In genomic region chr2:70964809-70965208, GRCm38 (mm10) we compare ENCODE assay signal across 18 mouse cellular contexts.
A peak's percentile ranks its signal among the peaks of the same experiment; 100 is the strongest.
DNase-seq lines count a peak whose midpoint lies in the region; ATAC-seq and TF ChIP-seq lines count a peak whose summit lies in the region.
"Had no signal": no experiment of that assay in that cellular context is flagged by ENCODE, and none has a peak within 500 bp of the region (broad histone marks: within the 10 kb centered on the region; RNA-seq: fewer than 3 reads in every experiment).

No protein-coding gene starts in this region.

- peak overlapping the region; percentile 82 for H3K4me2 ChIP-seq in CH12.LX (ENCODE audit: insufficient read depth, low read depth, poor library complexity, severe bottlenecking)
- no peak overlapping the region for H3K4me2 ChIP-seq in midbrain, postnatal 0 days (ENCODE audit: low read depth, low read length, poor library complexity, severe bottlenecking)
- H3K4me2 ChIP-seq: forebrain, embryonic 12.5 days; limb, embryonic 12.5 days; lung, embryonic 15.5 days; midbrain, embryonic 12.5 days had no signal

- peak; percentile 85 for ATAC-seq in common myeloid progenitor, adult 5-6 weeks (replicated peaks; ENCODE audit: low read depth, poor library complexity, severe bottlenecking)
- no peak for ATAC-seq in midbrain, postnatal 0 days (ENCODE audit: low FRiP score)
- ATAC-seq: Patski had no signal

- no peaks in the 10 kb centered on the region for H3K27me3 ChIP-seq in CH12.LX (replicated peaks)
- no peaks in the 10 kb centered on the region for H3K27me3 ChIP-seq in midbrain, postnatal 0 days (ENCODE audit: insufficient read depth, low read length)
- H3K27me3 ChIP-seq: forebrain, embryonic 12.5 days; limb, embryonic 12.5 days; lung, embryonic 15.5 days; midbrain, embryonic 12.5 days; Patski had no signal

- in situ Hi-C loops in CH12.LX (cut with MboI; ENCODE audit: low pct_ligation_motif_present, low pct_unique_long_range_greater_than_20kb, low sequenced_read_pairs): no loop called here

- TF ChIP-seq POLR2A in CH12.LX (IDR thresholded peaks at IDR 0.05; ENCODE audit: low read depth, low read length): no peak

- 91% methylated on average over 2 of the region's 2 CpGs for WGBS in midbrain, postnatal 0 days

- DNase-seq in 416B (ENCODE audit: low read depth) (peak; percentile 68), CH12.LX (ENCODE audit: extremely low read depth) (peak; percentile 94)
- peak; percentile 34 to 64 for DNase-seq in natural killer cell, adult 2 months (ENCODE audit: low spot score in 2 of 2)
- DNase-seq in kidney, postnatal 4 days: no peak
- no peak for DNase-seq in embryo, embryonic 9.5 days (ENCODE audit: extremely low spot score)
- no peak for DNase-seq in midbrain, postnatal 0 days (ENCODE audit: low spot score)
- DNase-seq in gastrocnemius, adult 8-10 months (ENCODE audit: low spot score in 2 of 2): no peak
- DNase-seq: cerebellum, adult 18-20 months; gastrocnemius, adult 2 months; heart, postnatal 36 days had no signal

- H3K4me3 ChIP-seq in CH12.LX (replicated peaks in 1 of 3; ENCODE audit: low read depth in 2 of 3, low read length in 2 of 3, poor library complexity in 1 of 3): peak overlapping the region in 1 of 3 experiments; percentile 11
- no peak overlapping the region for H3K4me3 ChIP-seq in midbrain, postnatal 0 days (ENCODE audit: low read depth, low read length)
- H3K4me3 ChIP-seq: forebrain, embryonic 12.5 days; gastrocnemius, adult 2 months; layer of hippocampus, adult 2 months; left cerebral cortex, adult 2 months; limb, embryonic 12.5 days; lung, embryonic 15.5 days; midbrain, embryonic 12.5 days had no signal

- H3K4me1 ChIP-seq in CH12.LX (ENCODE audit: control insufficient read depth in 1 of 2, insufficient read depth in 2 of 2): peaks cover 33 to 83% of the 10 kb centered on the region in 2 experiments
- peaks cover 4% of the 10 kb centered on the region; the same call in 1 of the 2 replicates for H3K4me1 ChIP-seq in midbrain, postnatal 0 days (ENCODE audit: insufficient read depth, low read length)
- H3K4me1 ChIP-seq: limb, embryonic 12.5 days; lung, embryonic 15.5 days had no signal

- dilution Hi-C loops in CH12.LX (cut with MboI; ENCODE audit: extremely low pct_ligation_motif_present, extremely low pct_unique_long_range_greater_than_20kb, low sequenced_read_pairs): no loop called here

- no peak overlapping the region for H3K9ac ChIP-seq in CH12.LX (ENCODE audit: insufficient read depth, low read depth)
- H3K9ac ChIP-seq in midbrain, postnatal 0 days (replicated peaks; ENCODE audit: low read length, poor library complexity, severe bottlenecking): no peak overlapping the region
- H3K9ac ChIP-seq: forebrain, embryonic 12.5 days; limb, embryonic 12.5 days; lung, embryonic 15.5 days; midbrain, embryonic 12.5 days had no signal

- H3K79me2 ChIP-seq in CH12.LX (replicated peaks; ENCODE audit: control insufficient read depth, extremely low read depth, insufficient read depth, poor library complexity, severe bottlenecking): no peaks in the 10 kb centered on the region

- peak; percentile 31 for TF ChIP-seq RAD21 in CH12.LX (IDR thresholded peaks at IDR 0.05; ENCODE audit: low read depth, low read length)

- TF ChIP-seq CTCF in CH12.LX (conservative IDR thresholded peaks at IDR 0.05 in 1 of 2, IDR thresholded peaks at IDR 0.05 in 1 of 2; ENCODE audit: low read depth in 2 of 2, low read length in 2 of 2): peak in 1 of 2 experiments; percentile 61; a peak in 2 of 4 replicates
- TF ChIP-seq CTCF in midbrain, postnatal 0 days (IDR thresholded peaks at IDR 0.05): no peak

- peaks cover 17% of the 10 kb centered on the region for H3K9me3 ChIP-seq in CH12.LX (replicated peaks; ENCODE audit: low read length)
- H3K9me3 ChIP-seq in midbrain, postnatal 0 days (ENCODE audit: low read length): no peaks in the 10 kb centered on the region
- H3K9me3 ChIP-seq: forebrain, embryonic 12.5 days; limb, embryonic 12.5 days; lung, embryonic 15.5 days; midbrain, embryonic 12.5 days had no signal

- peak overlapping the region; percentile 89 for H3K27ac ChIP-seq in CH12.LX (ENCODE audit: insufficient read depth, low read depth)
- H3K27ac ChIP-seq in midbrain, postnatal 0 days (ENCODE audit: low read depth, low read length): no peak overlapping the region
- H3K27ac ChIP-seq: forebrain, embryonic 12.5 days; gastrocnemius, adult 2 months; layer of hippocampus, adult 2 months; left cerebral cortex, adult 2 months; limb, embryonic 12.5 days; lung, embryonic 15.5 days; midbrain, embryonic 12.5 days had no signal

- peak; percentile 88 for TF ChIP-seq EP300 in CH12.LX (IDR thresholded peaks at IDR 0.05; ENCODE audit: low read length)

- H3K36me3 ChIP-seq in CH12.LX (replicated peaks in 1 of 2; ENCODE audit: control insufficient read depth in 1 of 2, insufficient read depth in 1 of 2, low read length in 1 of 2): peaks cover 2 to 18% of the 10 kb centered on the region in 2 experiments
- H3K36me3 ChIP-seq in midbrain, postnatal 0 days (ENCODE audit: insufficient read depth, low read length): no peaks in the 10 kb centered on the region
- H3K36me3 ChIP-seq: forebrain, embryonic 12.5 days; lung, embryonic 15.5 days; midbrain, embryonic 12.5 days had no signal

TF ChIP-seq in CH12.LX, 34 proteins besides CTCF, POLR2A, EP300 and RAD21:
- TF ChIP-seq NELFE (IDR thresholded peaks at IDR 0.05; ENCODE audit: low read depth, low read length) (no peak), MXI1 (IDR thresholded peaks at IDR 0.05; ENCODE audit: low read depth, low read length) (no peak), RCOR1 (conservative IDR thresholded peaks at IDR 0.05; ENCODE audit: low read depth, low read length) (no peak), UBTF (IDR thresholded peaks at IDR 0.05; ENCODE audit: low read depth, low read length) (no peak), IRF4 (IDR thresholded peaks at IDR 0.05; ENCODE audit: low read depth, low read length) (peak; percentile 93), MEF2A (IDR thresholded peaks at IDR 0.05; ENCODE audit: borderline replicate concordance, low read depth, low read length) (peak; percentile 98), MAX (IDR thresholded peaks at IDR 0.05; ENCODE audit: low read length) (no peak), MAFK (IDR thresholded peaks at IDR 0.05; ENCODE audit: insufficient replicate concordance, low read length) (0 out of 2 replicates have a peak, but pooled peaks have one; percentile 39), ZC3H11A (IDR thresholded peaks at IDR 0.05; ENCODE audit: low read depth, low read length) (no peak), ZKSCAN1 (IDR thresholded peaks at IDR 0.05; ENCODE audit: borderline replicate concordance, low read depth, low read length) (no peak), ELF1 (IDR thresholded peaks at IDR 0.05; ENCODE audit: low read depth, low read length) (peak; percentile 53), USF1 (IDR thresholded peaks at IDR 0.05; ENCODE audit: low read depth, low read length) (no peak), MYC (IDR thresholded peaks at IDR 0.05; ENCODE audit: low read depth, low read length) (no peak), SMC3 (IDR thresholded peaks at IDR 0.05; ENCODE audit: low read depth, low read length) (peak; percentile 57), HCFC1 (IDR thresholded peaks at IDR 0.05; ENCODE audit: low read depth, low read length) (peak; percentile 38; the same call in 1 of the 2 replicates), SIN3A (IDR thresholded peaks at IDR 0.05; ENCODE audit: low read length) (0 out of 2 replicates have a peak, but pooled peaks have one; percentile 52), PAX5 (IDR thresholded peaks at IDR 0.05; ENCODE audit: low read length) (no peak), GABPA (IDR thresholded peaks at IDR 0.05; ENCODE audit: insufficient replicate concordance, low read depth, low read length) (no peak), USF2 (conservative IDR thresholded peaks at IDR 0.05; ENCODE audit: low read depth, low read length) (no peak), ETS1 (conservative IDR thresholded peaks at IDR 0.05; ENCODE audit: low read depth, low read length) (peak; percentile 95), MAZ (IDR thresholded peaks at IDR 0.05; ENCODE audit: low read depth, low read length) (no peak), BHLHE40 (IDR thresholded peaks at IDR 0.05; ENCODE audit: low read depth, low read length) (peak; percentile 86), POLR2AphosphoS2 (IDR thresholded peaks at IDR 0.05; ENCODE audit: low read depth, low read length) (no peak), JUND (conservative IDR thresholded peaks at IDR 0.05; ENCODE audit: low read depth, low read length) (peak; percentile 79), CHD2 (IDR thresholded peaks at IDR 0.05; ENCODE audit: low read length) (peak; percentile 44; the same call in 1 of the 2 replicates), E2F4 (IDR thresholded peaks at IDR 0.05; ENCODE audit: insufficient replicate concordance, low read depth, low read length) (no peak), NRF1 (IDR thresholded peaks at IDR 0.05; ENCODE audit: low read depth, low read length) (no peak), CHD1 (IDR thresholded peaks at IDR 0.05; ENCODE audit: low read depth, low read length) (no peak), TBP (conservative IDR thresholded peaks at IDR 0.05; ENCODE audit: low read depth, low read length) (0 out of 2 replicates have a peak, but pooled peaks have one; percentile 30), TCF12 (IDR thresholded peaks at IDR 0.05; ENCODE audit: low read depth, low read length) (peak; percentile 60; the same call in 1 of the 2 replicates), JUN (IDR thresholded peaks at IDR 0.05; ENCODE audit: insufficient read depth, low read depth, low read length) (peak; percentile 84), KAT2A (IDR thresholded peaks at IDR 0.05; ENCODE audit: insufficient replicate concordance, low read length) (no peak), ZNF384 (IDR thresholded peaks at IDR 0.05; ENCODE audit: low read depth, low read length) (no peak), ZMIZ1 (IDR thresholded peaks at IDR 0.05; ENCODE audit: low read depth, low read length) (no peak)

Comparison
In these comparisons a context has a peak if more than half of its experiments do, and no peak if none do; other contexts are left out.
1. DNase-seq: peak in 416B (single experiment), CH12.LX (single experiment) and natural killer cell, adult 2 months (2 of 2); none in kidney, postnatal 4 days (0 of 2), embryo, embryonic 9.5 days (single experiment), midbrain, postnatal 0 days (single experiment) and gastrocnemius, adult 8-10 months (0 of 2).